Mouse (Mus musculus) forebrain, embryonic 12.5 days (tissue): ENCODE data around the gene Itpripl2. TPM values are rescaled to one million over a fixed set of nuclear protein-coding genes. Genes with fewer than 3 reads are reported as not detected.

Source experiments
- ATAC-seq: fragments of 200-750 bp; cut with Nextera tagmentation; 2 replicates; pipeline ENCODE4 v1.8.0; 2017; ENCODE audit warnings: moderate TSS enrichment; ENCODE audit not compliant: low FRiP score
- H3K27ac ChIP-seq: fragments of 300-500 bp; sonication (generic); 2 replicates; pipeline ENCODE4 v1.5.1; 2016; ENCODE audit warnings: mild to moderate bottlenecking
- H3K27me3 ChIP-seq: fragments of 300-500 bp; sonication (generic); 2 replicates; pipeline ENCODE4 v1.6.1; 2016; ENCODE audit warnings: mild to moderate bottlenecking
- H3K36me3 ChIP-seq: fragments of 300-500 bp; sonication (generic); replicated peaks from 2 replicates; pipeline ENCODE4 v1.6.1; 2016; ENCODE audit warnings: mild to moderate bottlenecking
- H3K4me1 ChIP-seq: fragments of 300-500 bp; sonication (generic); 2 replicates; pipeline ENCODE4 v1.6.1; 2016
- H3K4me2 ChIP-seq: fragments of 300-500 bp; sonication (generic); 2 replicates; pipeline ENCODE4 v1.6.1; 2016; ENCODE audit warnings: mild to moderate bottlenecking, moderate library complexity
- H3K4me3 ChIP-seq: fragments of 300-500 bp; sonication (generic); replicated peaks from 2 replicates; pipeline ENCODE4 v1.5.1; 2016; ENCODE audit warnings: mild to moderate bottlenecking
- H3K9ac ChIP-seq: fragments of 300-500 bp; sonication (generic); 2 replicates; pipeline ENCODE4 v1.6.1; 2016; ENCODE audit warnings: mild to moderate bottlenecking
- H3K9me3 ChIP-seq: fragments of 300-500 bp; sonication (generic); 2 replicates; pipeline ENCODE4 v1.6.1; 2016
- WGBS: fragments of 180-500 bp; shearing (Covaris S2); methylation state at CpG from one replicate; pipeline ENCODE4 v1.1.7; 2016; 5-methylcytosine and 5-hydroxymethylcytosine counted together
- polyA plus RNA-seq: library from polyadenylated mRNA; unstranded; fragments of >200 nt; fragmentation: Nextera tagmentation; extraction: Ambion mirVana; gene quantifications from 2 replicates; pipeline ENCODE4 v1.2.1, GENCODE M21; 2016

The Itpripl2 gene
- polyA plus RNA-seq, 1 experiment from 2014 or later: 1.3 TPM

DNA sequence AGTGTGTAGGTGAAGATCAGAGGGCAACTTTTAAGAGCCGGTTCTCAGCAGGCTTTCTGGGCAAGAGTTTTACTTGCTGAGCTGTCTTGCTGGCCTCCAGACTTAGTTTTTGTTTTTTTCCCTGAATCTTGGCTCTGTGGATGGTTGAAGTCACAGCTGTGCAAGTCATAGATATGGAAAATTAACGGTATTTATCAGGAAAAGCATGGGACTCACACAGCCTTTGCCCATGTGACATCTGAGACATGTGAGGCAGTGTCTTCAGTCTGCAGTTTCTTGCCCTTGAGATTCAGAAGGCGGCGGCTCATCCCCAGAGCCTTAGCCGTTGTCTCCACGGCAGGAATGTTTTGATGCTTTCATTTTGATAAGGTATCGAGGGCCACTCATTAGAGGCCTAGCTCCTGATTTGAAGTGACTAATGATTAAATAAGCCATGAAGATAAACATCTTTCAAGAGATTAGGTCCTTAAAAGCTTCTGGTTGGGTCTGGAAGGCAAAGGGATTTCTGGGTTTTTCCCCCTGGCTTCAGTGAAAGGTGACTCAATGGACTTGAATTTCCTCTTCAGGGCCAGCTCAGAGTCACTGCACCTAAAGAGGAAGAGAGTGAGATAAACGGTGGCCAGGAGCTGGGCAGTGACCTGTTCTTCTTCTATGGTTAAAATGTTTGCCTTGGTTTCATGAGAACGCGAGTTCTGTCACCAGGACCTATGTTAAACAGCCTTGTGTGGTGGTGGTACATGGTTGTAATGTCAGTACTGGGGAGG lies 10.5 kb downstream of the Itpripl2 start:
- H3K9ac ChIP-seq: no peak overlapping the region
- H3K36me3 ChIP-seq: no peaks in the 10 kb centered on the region
- H3K27me3 ChIP-seq: no peaks in the 10 kb centered on the region
- H3K27ac ChIP-seq: no peak overlapping the region
- H3K9me3 ChIP-seq: no peaks in the 10 kb centered on the region
- no peak overlapping the region for H3K4me2 ChIP-seq
- H3K4me1 ChIP-seq: 0 out of 2 replicates have a peak, but pooled peaks cover 3% of the 10 kb centered on the region
- no peak overlapping the region for H3K4me3 ChIP-seq
- 89% methylated on average over 10 of the region's 10 CpGs for WGBS
- no peak for ATAC-seq

GRCm38 (mm10) chr7:118480160-118480709 lies 11.5 kb downstream of the Itpripl2 start:
- no peak for ATAC-seq
- Histone ChIP-seq H3K4me1 (peaks cover 3% of the 10 kb centered on the region; the same call in 1 of the 2 replicates), H3K9ac (no peak overlapping the region), H3K4me2 (no peak overlapping the region), H3K27ac (no peak overlapping the region), H3K4me3 (no peak overlapping the region), H3K36me3 (no peaks in the 10 kb centered on the region), H3K27me3 (no peaks in the 10 kb centered on the region), H3K9me3 (no peaks in the 10 kb centered on the region)
- WGBS: 91% methylated on average over 9 of the region's 9 CpGs

DNA sequence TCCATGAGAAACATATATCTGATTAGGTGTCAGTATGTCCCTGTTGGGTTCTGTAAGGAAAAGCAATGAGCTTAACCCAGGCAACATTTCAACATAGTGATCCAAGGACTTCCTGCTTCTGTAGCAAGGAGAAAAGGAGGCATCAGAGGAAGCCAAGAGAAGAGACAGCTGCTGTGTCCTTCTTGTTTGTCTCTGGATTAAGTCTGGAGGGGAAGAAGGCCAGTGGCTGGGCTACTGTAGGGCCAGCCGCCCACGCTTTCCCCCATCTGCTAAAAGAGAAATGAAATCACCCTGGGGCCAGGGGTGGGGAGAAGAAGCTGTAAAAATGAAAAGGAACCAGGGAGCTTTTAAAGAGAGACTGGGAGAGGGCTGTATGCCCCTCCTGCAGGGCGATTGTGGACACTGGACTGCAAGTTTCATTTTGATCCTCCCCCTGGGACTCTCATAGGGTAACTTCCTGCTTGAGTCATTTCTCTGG lies 12.9 kb downstream of the Itpripl2 start:
- Histone ChIP-seq H3K9me3 (no peaks in the 10 kb centered on the region), H3K4me1 (peaks cover 3% of the 10 kb centered on the region; the same call in 1 of the 2 replicates), H3K4me3 (no peak overlapping the region), H3K27me3 (no peaks in the 10 kb centered on the region), H3K27ac (no peak overlapping the region), H3K4me2 (no peak overlapping the region), H3K9ac (no peak overlapping the region), H3K36me3 (no peaks in the 10 kb centered on the region)
- WGBS: 59% methylated on average over 3 of the region's 3 CpGs
- ATAC-seq: no peak

DNA sequence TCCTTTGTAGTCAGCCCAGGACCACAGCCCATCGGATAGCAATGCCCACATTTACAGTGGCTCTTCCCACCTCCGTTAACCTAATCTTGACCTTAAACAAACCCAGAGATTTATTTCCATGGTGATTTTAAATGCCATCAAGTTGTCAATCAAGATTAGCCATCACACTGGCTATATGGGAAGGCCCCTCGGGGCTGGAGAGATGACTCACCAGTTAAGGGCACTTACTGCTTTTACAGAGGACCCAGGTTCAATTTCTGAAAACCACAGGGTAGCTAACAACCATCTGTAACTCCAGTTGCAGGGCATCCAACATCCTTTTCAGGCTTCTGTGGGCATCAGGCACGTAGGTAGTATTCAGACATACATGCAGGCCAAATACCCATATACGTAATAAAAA lies 15.3 kb downstream of the Itpripl2 start:
- Histone ChIP-seq H3K4me2 (no peak overlapping the region), H3K4me3 (no peak overlapping the region), H3K9ac (no peak overlapping the region), H3K9me3 (no peaks in the 10 kb centered on the region), H3K27me3 (no peaks in the 10 kb centered on the region), H3K4me1 (peaks cover 3% of the 10 kb centered on the region; the same call in 1 of the 2 replicates), H3K36me3 (no peaks in the 10 kb centered on the region), H3K27ac (no peak overlapping the region)
- no peak; the same call in 1 of the 2 replicates for ATAC-seq
- 56% methylated on average over 5 of the region's 5 CpGs for WGBS

DNA sequence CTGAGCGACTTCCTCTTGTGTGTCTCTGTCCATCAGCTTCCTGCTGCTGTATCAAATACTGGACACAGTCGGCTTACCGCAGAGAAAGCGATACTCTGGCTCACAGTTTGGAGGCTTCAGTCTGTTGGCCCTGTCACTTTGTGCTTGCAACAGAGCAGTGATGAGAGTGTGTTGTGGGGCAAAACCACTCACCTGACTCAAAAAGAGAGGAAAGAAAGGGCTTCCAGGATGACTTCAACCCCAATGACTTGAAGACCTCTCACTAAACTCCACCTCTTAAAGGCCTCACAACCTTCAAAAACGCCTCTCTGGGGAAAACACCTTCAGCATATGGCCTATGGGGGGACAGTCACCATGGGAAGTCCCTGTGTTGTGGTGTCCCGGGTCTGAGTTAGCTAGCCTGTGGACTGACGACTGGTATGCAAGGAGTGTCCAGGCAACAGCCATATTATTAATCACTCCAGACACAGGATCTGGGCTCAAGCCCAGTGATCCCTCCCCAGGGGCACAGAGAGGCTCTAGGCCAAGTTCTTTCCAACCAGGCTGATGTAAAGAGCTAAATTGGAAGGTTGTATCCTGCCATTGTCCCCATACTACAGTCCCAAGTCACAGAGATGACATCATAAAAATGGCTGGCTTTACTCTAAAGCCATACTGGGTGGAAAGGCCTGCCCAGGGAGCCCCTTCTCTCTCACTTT lies 16.6 kb downstream of the Itpripl2 start:
- Histone ChIP-seq H3K4me1 (peaks cover 3% of the 10 kb centered on the region; the same call in 1 of the 2 replicates), H3K4me3 (no peak overlapping the region), H3K9ac (no peak overlapping the region), H3K27me3 (no peaks in the 10 kb centered on the region), H3K27ac (no peak overlapping the region), H3K4me2 (no peak overlapping the region), H3K36me3 (no peaks in the 10 kb centered on the region), H3K9me3 (no peaks in the 10 kb centered on the region)
- 87% methylated on average over 7 of the region's 7 CpGs for WGBS
- ATAC-seq: no peak

GRCm38 (mm10) chr7:118472886-118473285 lies 18.9 kb downstream of the Itpripl2 start:
- no peak overlapping the region for H3K4me2 ChIP-seq
- ATAC-seq: no peak
- H3K27me3 ChIP-seq: no peaks in the 10 kb centered on the region
- H3K4me3 ChIP-seq: no peak overlapping the region
- no peaks in the 10 kb centered on the region for H3K36me3 ChIP-seq
- H3K27ac ChIP-seq: no peak overlapping the region
- H3K4me1 ChIP-seq: peaks cover 3% of the 10 kb centered on the region; the same call in 1 of the 2 replicates
- H3K9ac ChIP-seq: no peak overlapping the region
- 91% methylated on average over 1 of the region's 1 CpGs for WGBS
- no peaks in the 10 kb centered on the region for H3K9me3 ChIP-seq

GRCm38 (mm10) chr7:118468060-118468459 lies 23.7 kb downstream of the Itpripl2 start:
- H3K9me3 ChIP-seq: no peaks in the 10 kb centered on the region
- H3K27ac ChIP-seq: no peak overlapping the region
- H3K4me1 ChIP-seq: peaks cover 8% of the 10 kb centered on the region
- no peaks in the 10 kb centered on the region for H3K36me3 ChIP-seq
- H3K4me3 ChIP-seq: no peak overlapping the region
- H3K4me2 ChIP-seq: no peak overlapping the region
- no peak for ATAC-seq
- WGBS: 95% methylated on average over 3 of the region's 3 CpGs
- H3K9ac ChIP-seq: no peak overlapping the region
- no peaks in the 10 kb centered on the region for H3K27me3 ChIP-seq

DNA sequence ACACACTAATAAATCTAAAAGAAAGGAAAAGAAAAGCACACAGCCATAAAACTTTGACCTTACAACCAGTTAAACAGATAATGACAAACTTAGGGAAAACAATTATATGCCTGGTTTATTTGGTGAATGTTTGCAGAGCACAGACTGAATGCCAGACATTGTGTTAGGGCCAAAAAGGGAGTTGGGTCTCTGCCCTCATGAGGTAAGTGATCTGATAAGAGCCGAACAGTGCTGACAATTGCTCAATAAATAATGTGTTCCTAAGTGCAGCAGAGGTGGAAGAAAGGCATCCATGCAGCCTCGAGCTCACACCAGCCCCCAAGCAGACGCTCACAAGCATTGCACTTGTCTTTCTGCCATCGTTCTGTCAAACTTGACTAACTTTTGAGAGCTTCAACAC lies 27.3 kb downstream of the Itpripl2 start:
- no peak overlapping the region for H3K27ac ChIP-seq
- ATAC-seq: no peak
- peaks cover 24% of the 10 kb centered on the region for H3K4me1 ChIP-seq
- no peaks in the 10 kb centered on the region for H3K36me3 ChIP-seq
- no peak overlapping the region for H3K4me3 ChIP-seq
- no peaks in the 10 kb centered on the region for H3K9me3 ChIP-seq
- no peak overlapping the region for H3K4me2 ChIP-seq
- H3K27me3 ChIP-seq: no peaks in the 10 kb centered on the region
- H3K9ac ChIP-seq: no peak overlapping the region
- 75% methylated on average over 4 of the region's 4 CpGs for WGBS

DNA sequence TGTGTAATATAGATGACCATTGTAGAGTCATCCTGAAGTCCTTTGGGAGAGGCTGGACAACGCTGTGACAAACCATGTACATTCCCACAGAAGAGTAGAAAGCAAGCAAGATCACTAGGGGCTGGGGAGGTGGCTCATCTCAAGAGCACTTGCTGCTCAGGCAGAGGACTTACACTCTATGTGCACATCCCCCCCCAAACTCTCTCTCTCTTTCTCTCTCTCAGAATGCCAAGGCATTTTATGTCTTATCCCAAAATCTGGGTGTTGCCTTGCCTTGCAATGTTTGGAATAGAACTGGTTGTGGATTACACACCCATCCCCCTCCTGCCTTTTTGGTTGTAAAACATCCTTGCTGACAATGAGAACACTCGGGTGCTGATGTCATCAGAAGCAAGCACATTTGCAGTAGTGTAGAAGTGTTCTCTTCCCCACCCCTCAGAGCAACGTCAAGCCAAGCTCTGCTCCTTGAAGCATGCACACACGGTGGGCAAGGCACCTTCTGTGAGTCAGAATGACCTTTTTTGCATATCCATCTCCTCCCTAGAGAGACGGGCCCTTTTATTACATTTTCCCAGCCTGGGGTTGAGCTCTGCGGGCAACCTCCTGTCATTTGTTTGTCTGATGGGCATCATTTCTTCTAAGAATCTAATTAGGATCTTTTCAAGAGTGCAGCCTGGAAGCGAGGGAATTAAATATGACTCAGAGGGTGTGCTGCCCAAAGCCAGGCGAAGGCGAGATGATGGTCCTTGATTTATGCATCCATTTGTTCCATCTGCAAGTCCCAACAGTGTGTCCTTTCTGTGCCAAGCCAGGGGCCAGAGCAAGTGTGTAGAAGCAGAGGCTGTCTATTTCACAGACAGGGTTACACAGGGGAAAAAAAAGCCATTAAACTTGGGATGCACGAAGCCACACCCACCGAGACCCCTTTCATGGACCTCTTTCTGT lies 28.7 kb downstream of the Itpripl2 start:
- no peak overlapping the region for H3K9ac ChIP-seq
- WGBS: 34% methylated on average over 11 of the region's 11 CpGs
- H3K27me3 ChIP-seq: no peaks in the 10 kb centered on the region
- H3K27ac ChIP-seq: 0 out of 2 replicates have a peak overlapping the region, but pooled peaks have one; percentile 25
- ATAC-seq: no peak
- H3K4me2 ChIP-seq: no peak overlapping the region
- no peak overlapping the region for H3K4me3 ChIP-seq
- H3K9me3 ChIP-seq: no peaks in the 10 kb centered on the region
- peaks cover 24% of the 10 kb centered on the region for H3K4me1 ChIP-seq
- no peaks in the 10 kb centered on the region for H3K36me3 ChIP-seq

GRCm38 (mm10) chr7:118461400-118462136 lies 30.2 kb downstream of the Itpripl2 start:
- Histone ChIP-seq H3K4me1 (peaks cover 24% of the 10 kb centered on the region), H3K36me3 (no peaks in the 10 kb centered on the region), H3K9ac (no peak overlapping the region), H3K4me3 (no peak overlapping the region), H3K4me2 (no peak overlapping the region), H3K9me3 (no peaks in the 10 kb centered on the region), H3K27ac (no peak overlapping the region), H3K27me3 (no peaks in the 10 kb centered on the region)
- ATAC-seq: peak; percentile 11; the same call in 1 of the 2 replicates
- WGBS: 65% methylated on average over 16 of the region's 16 CpGs

DNA sequence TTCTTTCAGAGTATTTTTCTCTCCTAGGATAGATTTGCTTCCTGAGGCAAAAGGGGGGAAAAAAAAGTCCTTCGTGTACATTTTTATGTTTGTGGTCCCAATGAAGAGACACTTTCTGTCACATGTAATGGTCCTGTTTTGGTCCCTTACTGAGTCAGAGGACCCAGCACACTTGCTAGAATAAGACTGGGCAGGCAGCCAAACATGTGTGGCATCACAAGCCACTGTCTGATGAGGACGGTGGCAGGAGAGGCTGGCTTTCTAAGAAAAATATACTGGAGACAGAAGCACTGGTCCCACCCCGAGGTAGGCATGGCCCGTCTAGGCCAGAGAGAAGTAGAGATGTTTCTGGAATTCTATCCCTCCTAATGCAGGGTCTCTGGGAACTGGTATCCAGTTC lies 38.1 kb downstream of the Itpripl2 start:
- H3K4me1 ChIP-seq: 0 out of 2 replicates have a peak, but pooled peaks cover 4% of the 10 kb centered on the region
- no peak overlapping the region for H3K27ac ChIP-seq
- no peak overlapping the region for H3K4me3 ChIP-seq
- WGBS: 75% methylated on average over 4 of the region's 4 CpGs
- no peak for ATAC-seq
- H3K9ac ChIP-seq: no peak overlapping the region
- H3K4me2 ChIP-seq: no peak overlapping the region
- H3K36me3 ChIP-seq: no peaks in the 10 kb centered on the region
- H3K9me3 ChIP-seq: no peaks in the 10 kb centered on the region
- H3K27me3 ChIP-seq: peaks cover 4% of the 10 kb centered on the region; the same call in 1 of the 2 replicates
